Mouse (Mus musculus): ENCODE results near the gene Bcat2. TPM values are rescaled to one million over a fixed set of nuclear protein-coding genes. Genes with fewer than 3 reads are reported as not detected.
A peak's percentile ranks its signal among the peaks of the same experiment; 100 is the strongest.

The Bcat2 gene
- total RNA-seq, 2 experiments from 2014 or later = 37.2 to 37.8 TPM

GRCm38 (mm10) chr7:45568601-45569473 lies 1.1 kb upstream of the Bcat2 start:
- intact Hi-C loops (cut with DNase I; ENCODE audit: low total_unique reads) = no loop called here
- DNase-seq = no peak

GRCm38 (mm10) chr7:45571966-45572365 lies 2.0 kb downstream of the Bcat2 start:
- intact Hi-C loops (cut with DNase I; ENCODE audit: low total_unique reads) = no loop called here
- no peak for DNase-seq

GRCm38 (mm10) chr7:45573954-45574353 lies 4.0 kb downstream of the Bcat2 start:
- no peak for DNase-seq
- intact Hi-C loops (cut with DNase I; ENCODE audit: low total_unique reads) = no loop called here

GRCm38 (mm10) chr7:45574472-45575379 lies 4.8 kb downstream of the Bcat2 start:
- intact Hi-C loops (cut with DNase I; ENCODE audit: low total_unique reads) = no loop called here
- DNase-seq = no peak

- intact Hi-C loops (cut with DNase I; ENCODE audit: low total_unique reads) = loop anchor here (5.0 kb wide), 1 partner anchor 34 kb away; the partner anchor contains the start of gene Hsd17b14
- DNase-seq = no peak
Measured at GRCm38 (mm10) chr7:45585923-45586322, 16.0 kb downstream of the Bcat2 start.

GRCm38 (mm10) chr7:45587631-45588592 lies 18.0 kb downstream of the Bcat2 start:
- intact Hi-C loops (cut with DNase I; ENCODE audit: low total_unique reads) = loop anchor here (5.0 kb wide), 1 partner anchor 36 kb away; the partner anchor contains the start of gene Hsd17b14
- DNase-seq = no peak

GRCm38 (mm10) chr7:45589173-45589572 lies 19.2 kb downstream of the Bcat2 start:
- peak; percentile 94 for DNase-seq
- intact Hi-C loops (cut with DNase I; ENCODE audit: low total_unique reads) = loop anchor here (5.0 kb wide), 1 partner anchor 37 kb away; the partner anchor contains the start of gene Hsd17b14

- DNase-seq = no peak
- intact Hi-C loops (cut with DNase I; ENCODE audit: low total_unique reads) = loop anchor here (5.0 kb wide), 1 partner anchor 38 kb away; the partner anchor contains the start of gene Hsd17b14
Measured at GRCm38 (mm10) chr7:45589898-45590297, 19.9 kb downstream of the Bcat2 start.

- DNase-seq = no peak
- intact Hi-C loops (cut with DNase I; ENCODE audit: low total_unique reads) = no loop called here
Measured at GRCm38 (mm10) chr7:45590874-45591273, 20.9 kb downstream of the Bcat2 start.

- DNase-seq = no peak
- intact Hi-C loops (cut with DNase I; ENCODE audit: low total_unique reads) = no loop called here
Measured at GRCm38 (mm10) chr7:45591880-45592279, 21.9 kb downstream of the Bcat2 start.

- peak; percentile 73 for DNase-seq
Measured at GRCm38 (mm10) chr7:45593118-45593815, 23.3 kb downstream of the Bcat2 start.

GRCm38 (mm10) chr7:45595176-45595575 lies 25.2 kb downstream of the Bcat2 start:
- no peak for DNase-seq
- intact Hi-C loops (cut with DNase I; ENCODE audit: low total_unique reads) = no loop called here

More at GRCm38 (mm10) chr7:45593118-45593815, 23.3 kb downstream of the Bcat2 start:
- intact Hi-C loops (cut with DNase I; ENCODE audit: low total_unique reads) = no loop called here

GRCm38 (mm10) chr7:45596107-45596506 lies 26.2 kb downstream of the Bcat2 start:
- no peak for DNase-seq
- intact Hi-C loops (cut with DNase I; ENCODE audit: low total_unique reads) = no loop called here

- DNase-seq = no peak
- intact Hi-C loops (cut with DNase I; ENCODE audit: low total_unique reads) = no loop called here
Measured at GRCm38 (mm10) chr7:45597013-45597412, 27.1 kb downstream of the Bcat2 start.

GRCm38 (mm10) chr7:45597527-45597926 lies 27.6 kb downstream of the Bcat2 start:
- DNase-seq = no peak
- intact Hi-C loops (cut with DNase I; ENCODE audit: low total_unique reads) = no loop called here

GRCm38 (mm10) chr7:45598960-45599879 lies 29.3 kb downstream of the Bcat2 start:
- DNase-seq = no peak
- intact Hi-C loops (cut with DNase I; ENCODE audit: low total_unique reads) = no loop called here

GRCm38 (mm10) chr7:45605704-45606289 lies 35.8 kb downstream of the Bcat2 start:
- intact Hi-C loops (cut with DNase I; ENCODE audit: low total_unique reads) = no loop called here
- no peak for DNase-seq

All from gastrocnemius, postnatal 14 days (tissue).